ENCODE assay signal across 18 mouse cellular contexts in the genomic region with DNA sequence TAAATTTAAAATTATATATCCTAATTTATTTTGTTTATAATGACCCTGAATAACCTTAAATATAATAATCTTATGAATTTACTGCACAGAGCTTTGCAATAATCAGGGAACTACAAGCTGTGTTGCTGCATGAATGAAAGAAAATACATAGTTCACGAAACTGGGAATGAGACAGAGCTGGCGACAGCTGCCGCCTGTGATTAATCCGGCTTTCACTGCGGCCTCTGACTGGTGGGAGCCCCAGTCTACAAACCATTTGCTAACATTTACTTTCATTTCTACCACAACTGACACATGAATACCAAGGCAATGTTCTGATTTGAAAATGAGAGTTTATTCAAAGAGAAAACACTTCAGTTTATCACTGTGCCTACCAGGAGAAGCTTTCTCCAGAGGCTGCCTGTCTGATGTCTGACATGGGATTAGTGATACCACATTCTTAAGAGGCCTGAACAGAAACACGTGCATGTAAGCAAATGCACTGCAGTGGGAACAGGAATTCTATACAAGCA.
DNase-seq lines count a peak whose midpoint lies in the region; ATAC-seq lines count a peak whose summit lies in the region.
"Had no signal": no experiment of that assay in that cellular context is flagged by ENCODE, and none has a peak within 500 bp of the region (broad histone marks: within the 10 kb centered on the region; RNA-seq: fewer than 3 reads in every experiment).

No protein-coding gene starts in this region.

- peaks cover 0 to 4% of the 10 kb centered on the region in 2 experiments; a peak in 1 of 4 replicates for H3K4me1 ChIP-seq in heart, embryonic 14.5 days (ENCODE audit: control insufficient read depth in 2 of 2, insufficient read depth in 2 of 2, low read length in 2 of 2)
- H3K4me1 ChIP-seq in midbrain, embryonic 14.5 days (ENCODE audit: control insufficient read depth, insufficient read depth, low read length): peaks cover 3% of the 10 kb centered on the region; the same call in 1 of the 2 replicates

- no peaks in the 10 kb centered on the region for H3K36me3 ChIP-seq in heart, embryonic 14.5 days (ENCODE audit: control insufficient read depth, insufficient read depth, low read length)
- H3K36me3 ChIP-seq in midbrain, embryonic 14.5 days (ENCODE audit: control insufficient read depth, insufficient read depth, low read length): no peaks in the 10 kb centered on the region
- H3K36me3 ChIP-seq: hindbrain, embryonic 12.5 days; liver, embryonic 15.5 days; neural tube, embryonic 15.5 days had no signal

- no peaks in the 10 kb centered on the region for H3K9me3 ChIP-seq in heart, embryonic 14.5 days (ENCODE audit: control insufficient read depth, low read length)
- H3K9me3 ChIP-seq in midbrain, embryonic 14.5 days (ENCODE audit: control insufficient read depth, low read length): no peaks in the 10 kb centered on the region
- H3K9me3 ChIP-seq: hindbrain, embryonic 12.5 days; liver, embryonic 15.5 days; neural tube, embryonic 15.5 days had no signal

- no peak overlapping the region for H3K4me3 ChIP-seq in heart, embryonic 14.5 days (ENCODE audit: control insufficient read depth in 1 of 2, insufficient read depth in 1 of 2, low read depth in 1 of 2, low read length in 2 of 2)
- no peak overlapping the region for H3K4me3 ChIP-seq in midbrain, embryonic 14.5 days (replicated peaks; ENCODE audit: low read depth, low read length)
- H3K4me3 ChIP-seq: hindbrain, embryonic 12.5 days; liver, embryonic 15.5 days; neural tube, embryonic 15.5 days had no signal

- no peak for DNase-seq in heart, postnatal 10 days
- DNase-seq in retina, adult 2 months (ENCODE audit: low read depth, low spot score): peak; percentile 3
- no peak for DNase-seq in retina, embryonic 14.5 days (ENCODE audit: low spot score)
- peak; percentile 56 for DNase-seq in midbrain, embryonic 14.5 days
- no peak for DNase-seq in gastrocnemius, adult 18-20 months (ENCODE audit: low spot score)
- no peak for DNase-seq in spleen, postnatal 14 days (ENCODE audit: low spot score in 2 of 2)
- DNase-seq: adrenal gland, adult 2 months; cerebellum, adult 18-20 months; cerebellum, postnatal 36 days; kidney, adult 9 months; kidney, postnatal 4 days; right cerebral cortex, adult 18-20 months; thymus, adult 2 months had no signal

- ATAC-seq in heart, embryonic 14.5 days (ENCODE audit: insufficient number of reproducible peaks, insufficient read depth, low FRiP score, low read depth): no peak
- peak; percentile 16; the same call in 1 of the 2 replicates for ATAC-seq in midbrain, embryonic 14.5 days (ENCODE audit: low FRiP score, low TSS enrichment)
- ATAC-seq: lung, postnatal 0 days had no signal

- H3K27ac ChIP-seq in heart, embryonic 14.5 days (replicated peaks in 1 of 2; ENCODE audit: control insufficient read depth in 1 of 2, insufficient read depth in 1 of 2, low read depth in 2 of 2, low read length in 2 of 2): peak overlapping the region; percentile 35 to 64; a peak in 2 of 4 replicates
- no peak overlapping the region for H3K27ac ChIP-seq in midbrain, embryonic 14.5 days (replicated peaks; ENCODE audit: low read depth, low read length)
- H3K27ac ChIP-seq: hindbrain, embryonic 12.5 days; liver, embryonic 15.5 days; neural tube, embryonic 15.5 days had no signal

- WGBS in heart, embryonic 14.5 days: 32% methylated on average over 6 of the region's 6 CpGs
- 18% methylated on average over 6 of the region's 6 CpGs for WGBS in midbrain, embryonic 14.5 days

- H3K4me2 ChIP-seq in heart, embryonic 14.5 days (ENCODE audit: low read length): peak overlapping the region; percentile 35
- no peak overlapping the region for H3K4me2 ChIP-seq in midbrain, embryonic 14.5 days (ENCODE audit: low read length)
- H3K4me2 ChIP-seq: hindbrain, embryonic 12.5 days; liver, embryonic 15.5 days; neural tube, embryonic 15.5 days had no signal

- intact Hi-C loops in heart, postnatal 10 days (cut with DNase I): no loop called here

- no peaks in the 10 kb centered on the region for H3K27me3 ChIP-seq in heart, embryonic 14.5 days (ENCODE audit: control insufficient read depth, insufficient read depth, low read length)
- H3K27me3 ChIP-seq in midbrain, embryonic 14.5 days (ENCODE audit: control insufficient read depth, insufficient read depth, low read length): no peaks in the 10 kb centered on the region
- H3K27me3 ChIP-seq: hindbrain, embryonic 12.5 days; liver, embryonic 15.5 days; neural tube, embryonic 15.5 days had no signal

- H3K9ac ChIP-seq in heart, embryonic 14.5 days (ENCODE audit: low read length): no peak overlapping the region
- no peak overlapping the region for H3K9ac ChIP-seq in midbrain, embryonic 14.5 days (replicated peaks; ENCODE audit: low read length)
- H3K9ac ChIP-seq: hindbrain, embryonic 12.5 days; liver, embryonic 15.5 days; neural tube, embryonic 15.5 days had no signal

Comparison
In these comparisons a context has a peak if more than half of its experiments do, and no peak if none do; other contexts are left out.
1. DNase-seq: peak in retina, adult 2 months (single experiment) and midbrain, embryonic 14.5 days (single experiment); none in heart, postnatal 10 days (0 of 2), retina, embryonic 14.5 days (single experiment), gastrocnemius, adult 18-20 months (single experiment) and spleen, postnatal 14 days (0 of 2).